Mouse (Mus musculus): ENCODE measurements at regions not wholly inside any gene's neighbourhood (a gene's known extent, or its start where the extent isn't known, plus 50 kb on each side); places are given as distances from the start of the nearest gene placed in this dataset.
"Not testable (repeated sequence)": the region's sequence is repeated elsewhere in the genome, so short reads cannot be mapped to it uniquely, and the experiment has no call there.

DNA sequence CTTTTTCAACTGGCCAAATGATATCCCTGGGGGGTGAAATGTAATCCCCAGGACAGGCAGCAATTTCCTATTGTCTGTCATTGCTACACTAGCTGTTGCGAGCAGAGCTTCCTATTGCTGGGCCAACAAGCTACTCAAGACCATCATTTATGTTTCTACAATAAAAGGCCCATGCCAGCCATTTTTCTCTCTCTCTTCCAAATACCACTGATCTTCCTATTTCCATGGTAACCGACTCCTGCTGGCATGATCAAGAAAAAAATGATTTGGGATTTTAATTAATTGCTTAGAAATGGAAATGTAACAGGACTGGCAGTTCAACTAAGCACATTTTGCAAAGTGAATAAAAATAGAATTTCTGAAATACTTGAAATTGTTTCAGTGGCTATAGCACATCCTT is 868.7 kb upstream of the 4930412O13Rik start:
- DNase-seq (no peak), ATAC-seq (no peak)
- H3K4me1 ChIP-seq (ENCODE audit: insufficient read depth) = no peaks in the 10 kb centered on the region
- no peak overlapping the region for H3K27ac ChIP-seq (ENCODE audit: low read depth)
- no peak overlapping the region for H3K9ac ChIP-seq (replicated peaks)
- H3K4me3 ChIP-seq (ENCODE audit: low read depth, low read length) = no peak overlapping the region
- H3K27me3 ChIP-seq (ENCODE audit: insufficient read depth, low read length) = no peaks in the 10 kb centered on the region
- no peak overlapping the region for H3K4me2 ChIP-seq (ENCODE audit: low read depth, low read length)
- whole genome bisulfite sequencing (ENCODE audit: insufficient replicate concordance) = 67% methylated on average over 2 of the region's 2 CpGs
- no peaks in the 10 kb centered on the region for H3K9me3 ChIP-seq (ENCODE audit: low read length)
- no peak for TF ChIP-seq CTCF (IDR thresholded peaks at IDR 0.05; ENCODE audit: low read depth)
- no peaks in the 10 kb centered on the region for H3K36me3 ChIP-seq (replicated peaks; ENCODE audit: insufficient read depth, low read length)

DNA sequence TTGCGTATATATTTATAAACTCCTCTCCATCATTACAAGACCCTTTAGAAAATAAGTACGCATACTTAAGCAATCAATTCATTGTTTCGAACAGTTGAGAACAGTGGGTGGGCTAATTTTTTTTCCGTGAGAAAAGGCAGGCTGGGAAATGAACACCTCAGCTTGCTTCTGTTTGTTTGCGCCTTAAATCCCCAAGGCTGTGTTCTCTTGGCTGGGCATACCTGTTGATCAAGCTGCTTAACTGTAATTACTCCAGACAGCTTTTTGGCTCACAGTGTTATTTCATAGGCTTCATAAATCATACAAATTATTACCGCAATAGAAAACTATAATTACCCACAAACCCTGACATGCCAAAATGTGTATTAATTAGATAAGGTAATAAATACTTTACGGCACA is 848.0 kb upstream of the 4930412O13Rik start:
- WGBS (ENCODE audit: insufficient replicate concordance) = 80% methylated on average over 7 of the region's 7 CpGs
- H3K27me3 ChIP-seq (ENCODE audit: insufficient read depth, low read length) = no peaks in the 10 kb centered on the region
- no peak overlapping the region for H3K4me3 ChIP-seq (ENCODE audit: low read depth, low read length)
- H3K4me1 ChIP-seq (ENCODE audit: insufficient read depth) = no peaks in the 10 kb centered on the region
- no peaks in the 10 kb centered on the region for H3K9me3 ChIP-seq (ENCODE audit: low read length)
- H3K36me3 ChIP-seq (replicated peaks; ENCODE audit: insufficient read depth, low read length) = no peaks in the 10 kb centered on the region
- ATAC-seq (no peak), DNase-seq (no peak)
- H3K4me2 ChIP-seq (ENCODE audit: low read depth, low read length) = no peak overlapping the region
- no peak for TF ChIP-seq EP300 (IDR thresholded peaks at IDR 0.05; ENCODE audit: low read depth)
- no peak for TF ChIP-seq CTCF (IDR thresholded peaks at IDR 0.05; ENCODE audit: low read depth)
- no peak overlapping the region for H3K27ac ChIP-seq (ENCODE audit: low read depth)
- no peak overlapping the region for H3K9ac ChIP-seq (replicated peaks)

DNA sequence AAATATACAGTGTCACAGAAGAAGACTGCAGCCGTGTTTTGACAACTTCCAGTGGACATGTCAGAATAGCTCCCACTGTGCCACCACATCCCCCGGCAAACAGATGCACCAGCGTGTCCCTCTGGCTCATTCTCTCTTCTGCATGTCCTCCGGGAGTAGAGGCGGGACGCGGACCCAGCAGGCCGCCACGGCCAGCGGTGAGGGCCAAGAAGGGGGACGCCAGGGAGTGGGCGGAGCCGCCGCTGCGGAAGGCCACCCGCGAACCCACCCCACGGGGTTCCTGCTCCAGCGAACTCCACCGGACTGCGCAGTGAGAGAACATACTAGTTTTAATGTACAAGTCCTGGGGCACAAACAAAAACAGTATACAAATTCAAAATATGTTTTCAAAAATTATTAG is 838.7 kb upstream of the 4930412O13Rik start:
- ATAC-seq (peak; percentile 40), DNase-seq (peak; percentile 12)
- not testable (repeated sequence) for H3K27ac ChIP-seq (ENCODE audit: low read depth); H3K27me3 ChIP-seq (ENCODE audit: insufficient read depth, low read length); H3K9ac ChIP-seq (replicated peaks); H3K4me3 ChIP-seq (ENCODE audit: low read depth, low read length); H3K9me3 ChIP-seq (ENCODE audit: low read length); H3K4me1 ChIP-seq (ENCODE audit: insufficient read depth); H3K36me3 ChIP-seq (replicated peaks; ENCODE audit: insufficient read depth, low read length); H3K4me2 ChIP-seq (ENCODE audit: low read depth, low read length)
- WGBS (ENCODE audit: insufficient replicate concordance) = 65% methylated on average over 19 of the region's 21 CpGs

DNA sequence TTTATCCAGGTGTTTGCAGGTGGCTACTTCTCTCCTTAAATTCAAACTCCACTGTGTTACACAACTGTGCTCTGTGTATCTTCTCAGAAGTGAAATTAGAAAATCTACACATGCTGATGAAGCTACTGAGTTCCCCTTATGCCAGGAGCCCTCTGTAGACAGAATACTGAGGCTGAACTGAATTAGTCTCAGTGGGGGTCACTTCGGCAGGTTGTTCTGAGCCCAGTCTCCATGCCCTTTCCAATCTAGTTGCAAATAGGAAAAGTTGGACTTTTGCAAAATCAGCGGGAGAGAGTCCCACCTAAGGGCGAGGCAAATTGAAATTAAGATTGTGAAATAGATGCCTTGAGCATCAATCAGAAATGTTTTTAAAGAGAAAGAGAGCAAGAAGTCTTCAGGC is 833.1 kb upstream of the 4930412O13Rik start:
- H3K27me3 ChIP-seq (ENCODE audit: insufficient read depth, low read length) = no peaks in the 10 kb centered on the region
- no peak overlapping the region for H3K4me3 ChIP-seq (ENCODE audit: low read depth, low read length)
- ATAC-seq (no peak), DNase-seq (no peak)
- no peak overlapping the region for H3K27ac ChIP-seq (ENCODE audit: low read depth)
- H3K4me2 ChIP-seq (ENCODE audit: low read depth, low read length) = no peak overlapping the region
- no peaks in the 10 kb centered on the region for H3K36me3 ChIP-seq (replicated peaks; ENCODE audit: insufficient read depth, low read length)
- H3K9ac ChIP-seq (replicated peaks) = no peak overlapping the region
- no peaks in the 10 kb centered on the region for H3K4me1 ChIP-seq (ENCODE audit: insufficient read depth)
- no peaks in the 10 kb centered on the region for H3K9me3 ChIP-seq (ENCODE audit: low read length)
- TF ChIP-seq CTCF (IDR thresholded peaks at IDR 0.05; ENCODE audit: low read depth) (no peak), EP300 (IDR thresholded peaks at IDR 0.05; ENCODE audit: low read depth) (no peak)
- WGBS (ENCODE audit: insufficient replicate concordance) = 74% methylated on average over 3 of the region's 3 CpGs

DNA sequence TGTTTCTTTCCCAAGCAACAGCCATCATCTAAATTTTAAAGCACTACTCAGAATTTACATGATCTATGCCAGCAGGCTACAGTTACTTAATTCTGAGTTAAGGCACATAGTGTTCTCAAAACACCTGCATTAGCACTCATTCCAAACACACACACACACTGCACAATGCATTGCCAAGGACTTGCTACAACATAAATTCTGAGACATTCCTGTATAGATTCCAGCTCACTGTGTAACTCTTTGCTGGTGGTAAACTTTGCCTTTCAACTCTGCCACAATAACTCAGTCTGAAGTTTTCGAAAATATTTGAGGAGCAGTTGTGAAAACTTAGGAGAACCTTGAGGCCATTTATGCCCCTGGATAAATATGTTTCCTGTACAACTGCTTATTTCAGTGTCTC is 807.2 kb upstream of the 4930412O13Rik start:
- Histone ChIP-seq H3K27ac (ENCODE audit: low read depth) (no peak overlapping the region), H3K4me2 (ENCODE audit: low read depth, low read length) (no peak overlapping the region), H3K27me3 (ENCODE audit: insufficient read depth, low read length) (no peaks in the 10 kb centered on the region), H3K9me3 (ENCODE audit: low read length) (no peaks in the 10 kb centered on the region), H3K36me3 (replicated peaks; ENCODE audit: insufficient read depth, low read length) (no peaks in the 10 kb centered on the region), H3K4me3 (ENCODE audit: low read depth, low read length) (no peak overlapping the region), H3K9ac (replicated peaks) (no peak overlapping the region), H3K4me1 (ENCODE audit: insufficient read depth) (no peaks in the 10 kb centered on the region)
- TF ChIP-seq CTCF (IDR thresholded peaks at IDR 0.05; ENCODE audit: low read depth) = no peak
- TF ChIP-seq EP300 (IDR thresholded peaks at IDR 0.05; ENCODE audit: low read depth) = no peak
- DNase-seq (no peak), ATAC-seq (no peak)
- 69% methylated on average over 1 of the region's 1 CpGs for WGBS (ENCODE audit: insufficient replicate concordance)

DNA sequence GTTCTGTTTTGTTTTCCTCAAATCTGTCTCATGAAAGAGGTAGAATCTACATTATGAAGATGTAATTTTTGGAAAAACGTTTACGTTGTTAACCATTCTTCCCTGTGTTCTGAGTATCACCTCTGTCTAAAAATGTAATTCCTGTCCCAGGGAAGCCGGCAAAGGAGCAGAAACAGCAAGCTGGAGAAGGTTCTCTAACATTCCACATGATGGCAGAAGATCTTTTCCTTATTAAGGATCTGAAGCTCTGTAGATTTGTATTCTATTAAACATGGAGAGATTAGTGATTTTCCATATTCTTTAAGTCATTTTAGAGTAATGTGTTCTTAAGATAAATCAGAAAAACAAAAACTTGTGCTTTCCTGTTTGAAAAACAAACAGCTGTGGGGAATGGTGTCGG is 802.9 kb upstream of the 4930412O13Rik start:
- TF ChIP-seq CTCF (IDR thresholded peaks at IDR 0.05; ENCODE audit: low read depth) = no peak
- no peak for TF ChIP-seq EP300 (IDR thresholded peaks at IDR 0.05; ENCODE audit: low read depth)
- no peak for DNase-seq
- Histone ChIP-seq H3K9ac (replicated peaks) (no peak overlapping the region), H3K4me2 (ENCODE audit: low read depth, low read length) (no peak overlapping the region), H3K4me1 (ENCODE audit: insufficient read depth) (no peaks in the 10 kb centered on the region), H3K36me3 (replicated peaks; ENCODE audit: insufficient read depth, low read length) (no peaks in the 10 kb centered on the region), H3K9me3 (ENCODE audit: low read length) (no peaks in the 10 kb centered on the region), H3K27me3 (ENCODE audit: insufficient read depth, low read length) (no peaks in the 10 kb centered on the region), H3K4me3 (ENCODE audit: low read depth, low read length) (no peak overlapping the region), H3K27ac (ENCODE audit: low read depth) (no peak overlapping the region)
- WGBS (ENCODE audit: insufficient replicate concordance) = 71% methylated on average over 4 of the region's 4 CpGs
- ATAC-seq = no peak

DNA sequence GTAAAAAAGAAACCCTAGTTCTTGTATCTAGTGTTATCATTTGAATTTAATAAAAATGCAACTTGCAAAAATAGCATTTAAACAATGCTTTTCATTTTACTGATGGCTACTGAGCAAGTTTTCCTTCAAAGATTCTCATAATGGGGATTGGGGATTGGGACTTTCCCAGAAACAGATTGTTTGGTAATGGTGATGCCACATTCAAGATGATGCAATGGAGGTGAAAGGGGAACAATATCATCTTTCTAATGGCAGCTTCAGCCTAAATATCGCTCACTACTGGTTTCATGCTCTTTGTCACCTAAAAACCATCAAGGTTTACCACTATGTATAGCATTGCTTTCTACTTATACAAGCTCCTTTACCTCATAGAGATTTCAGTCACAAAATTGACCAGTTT is 799.3 kb upstream of the 4930412O13Rik start:
- no peak overlapping the region for H3K4me3 ChIP-seq (ENCODE audit: low read depth, low read length)
- TF ChIP-seq EP300 (IDR thresholded peaks at IDR 0.05; ENCODE audit: low read depth) (no peak), CTCF (IDR thresholded peaks at IDR 0.05; ENCODE audit: low read depth) (no peak)
- 62% methylated on average over 1 of the region's 1 CpGs for WGBS (ENCODE audit: insufficient replicate concordance)
- H3K27me3 ChIP-seq (ENCODE audit: insufficient read depth, low read length) = no peaks in the 10 kb centered on the region
- no peak overlapping the region for H3K27ac ChIP-seq (ENCODE audit: low read depth)
- no peaks in the 10 kb centered on the region for H3K9me3 ChIP-seq (ENCODE audit: low read length)
- no peak for ATAC-seq
- H3K36me3 ChIP-seq (replicated peaks; ENCODE audit: insufficient read depth, low read length) = no peaks in the 10 kb centered on the region
- H3K9ac ChIP-seq (replicated peaks) = no peak overlapping the region
- H3K4me2 ChIP-seq (ENCODE audit: low read depth, low read length) = no peak overlapping the region
- DNase-seq = no peak
- H3K4me1 ChIP-seq (ENCODE audit: insufficient read depth) = no peaks in the 10 kb centered on the region
